In the genomic region with DNA sequence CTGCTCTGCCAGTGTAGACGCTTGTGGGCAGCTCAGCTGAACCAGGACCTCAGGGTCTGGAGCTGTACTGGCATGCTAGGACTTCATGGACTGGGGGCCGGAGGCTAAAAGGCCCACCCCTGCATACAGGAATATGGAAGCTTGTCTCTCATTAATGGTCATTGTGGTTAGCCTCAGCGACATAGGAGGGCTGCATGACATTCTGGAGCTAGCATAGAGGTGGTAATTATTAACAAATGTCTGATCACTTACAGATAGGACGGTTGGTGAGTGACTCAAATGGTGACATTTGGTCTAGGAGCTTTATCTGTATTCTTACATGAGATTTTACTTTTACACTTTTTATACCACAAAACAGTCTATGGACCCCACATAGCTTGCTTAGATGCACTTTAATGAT, we compare ENCODE assay signal across 14 mouse cellular contexts. TPM values are rescaled to one million over a fixed set of nuclear protein-coding genes. Genes with fewer than 3 reads are reported as not detected.
DNase-seq lines count a peak whose midpoint lies in the region; ATAC-seq and TF ChIP-seq lines count a peak whose summit lies in the region.
"Had no signal": no experiment of that assay in that cellular context is flagged by ENCODE, and none has a peak within 500 bp of the region (broad histone marks: within the 10 kb centered on the region; RNA-seq: fewer than 3 reads in every experiment).

No protein-coding gene starts in this region.

- H3K4me3 ChIP-seq in heart, embryonic 13.5 days: no peak overlapping the region
- H3K4me3 ChIP-seq in liver, embryonic 16.5 days (ENCODE audit: low read depth, low read length): no peak overlapping the region
- no peak overlapping the region for H3K4me3 ChIP-seq in limb, embryonic 13.5 days
- H3K4me3 ChIP-seq in thymus, adult 2 months (ENCODE audit: control insufficient read depth, insufficient read depth, low read length): no peak overlapping the region
- H3K4me3 ChIP-seq: heart, embryonic 10.5 days had no signal

- no peak for DNase-seq in heart, postnatal 10 days
- DNase-seq in liver: no peak
- peak; percentile 42 for DNase-seq in yolk sac, embryonic 10.5 days (ENCODE audit: low spot score)
- DNase-seq in frontal cortex, postnatal 36 days (ENCODE audit: low spot score in 2 of 2): no peak
- DNase-seq in thymus, adult 2 months: no peak
- DNase-seq: adrenal gland, postnatal 36 days; right cerebral cortex, postnatal 14 days had no signal

- H3K4me1 ChIP-seq in heart, embryonic 13.5 days: peaks cover 6% of the 10 kb centered on the region; the same call in 1 of the 2 replicates
- peaks cover 3% of the 10 kb centered on the region for H3K4me1 ChIP-seq in liver, embryonic 16.5 days (ENCODE audit: control insufficient read depth, low read depth, low read length)
- H3K4me1 ChIP-seq in limb, embryonic 13.5 days: peaks cover 63% of the 10 kb centered on the region
- H3K4me1 ChIP-seq in thymus, adult 2 months (replicated peaks; ENCODE audit: control insufficient read depth, insufficient read depth, low read length): peaks cover 6% of the 10 kb centered on the region
- H3K4me1 ChIP-seq: heart, embryonic 10.5 days had no signal

- TF ChIP-seq POLR2A in thymus, adult 2 months (IDR thresholded peaks at IDR 0.05; ENCODE audit: control insufficient read depth, extremely low read depth, insufficient read depth, low read length, poor library complexity): no peak

- peak overlapping the region; percentile 51 for H3K27ac ChIP-seq in heart, embryonic 13.5 days (replicated peaks)
- no peak overlapping the region for H3K27ac ChIP-seq in liver, embryonic 16.5 days (ENCODE audit: low read length)
- H3K27ac ChIP-seq in limb, embryonic 13.5 days: peak overlapping the region; percentile 78
- H3K27ac ChIP-seq in thymus, adult 2 months (ENCODE audit: control insufficient read depth, insufficient read depth, low read length): no peak overlapping the region

- whole genome bisulfite sequencing in heart, embryonic 13.5 days: 76% methylated on average over 4 of the region's 4 CpGs
- 62% methylated on average over 4 of the region's 4 CpGs for WGBS in liver, embryonic 16.5 days (ENCODE audit: insufficient replicate concordance)
- 47% methylated on average over 4 of the region's 4 CpGs for WGBS in limb, embryonic 13.5 days
- 96% methylated on average over 4 of the region's 4 CpGs for WGBS in thymus, adult 2 months

- H3K36me3 ChIP-seq in heart, embryonic 13.5 days: peaks cover 96% of the 10 kb centered on the region
- peaks cover 39% of the 10 kb centered on the region for H3K36me3 ChIP-seq in liver, embryonic 16.5 days (ENCODE audit: control insufficient read depth, insufficient read depth)
- H3K36me3 ChIP-seq in limb, embryonic 13.5 days: peaks cover 96% of the 10 kb centered on the region
- H3K36me3 ChIP-seq in thymus, adult 2 months (ENCODE audit: control insufficient read depth, insufficient read depth, low read length): peaks cover 22% of the 10 kb centered on the region

- no peak overlapping the region for H3K9ac ChIP-seq in heart, embryonic 13.5 days
- no peak overlapping the region for H3K9ac ChIP-seq in liver, embryonic 16.5 days (ENCODE audit: low read depth, low read length)
- H3K9ac ChIP-seq in limb, embryonic 13.5 days: no peak overlapping the region

- no peak overlapping the region for H3K4me2 ChIP-seq in heart, embryonic 13.5 days
- H3K4me2 ChIP-seq in liver, embryonic 16.5 days (ENCODE audit: low read depth, low read length): no peak overlapping the region
- no peak overlapping the region for H3K4me2 ChIP-seq in limb, embryonic 13.5 days (replicated peaks)

- no peaks in the 10 kb centered on the region for H3K27me3 ChIP-seq in heart, embryonic 13.5 days (replicated peaks)
- H3K27me3 ChIP-seq in liver, embryonic 16.5 days (ENCODE audit: control insufficient read depth, insufficient read depth, low read depth, low read length): no peaks in the 10 kb centered on the region
- H3K27me3 ChIP-seq in limb, embryonic 13.5 days: no peaks in the 10 kb centered on the region
- H3K27me3 ChIP-seq in thymus, adult 2 months (ENCODE audit: control insufficient read depth, insufficient read depth, low read length): no peaks in the 10 kb centered on the region

- intact Hi-C loops in heart, postnatal 10 days (cut with DNase I): no loop called here

- H3K9me3 ChIP-seq in heart, embryonic 13.5 days: peaks cover 10% of the 10 kb centered on the region
- peaks cover 4% of the 10 kb centered on the region for H3K9me3 ChIP-seq in liver, embryonic 16.5 days (replicated peaks; ENCODE audit: control insufficient read depth, low read length)
- H3K9me3 ChIP-seq in limb, embryonic 13.5 days: peaks cover 6% of the 10 kb centered on the region

- ATAC-seq in heart, embryonic 13.5 days (ENCODE audit: extremely low read depth, insufficient number of reproducible peaks, low FRiP score, low TSS enrichment): no peak
- ATAC-seq in liver, embryonic 16.5 days (ENCODE audit: low read depth): peak; percentile 33; the same call in 1 of the 2 replicates
- no peak for ATAC-seq in limb, embryonic 13.5 days (ENCODE audit: low FRiP score, low read depth)

- TF ChIP-seq CTCF in thymus, adult 2 months (IDR thresholded peaks at IDR 0.05; ENCODE audit: borderline replicate concordance, control insufficient read depth, extremely low read depth, insufficient read depth, low read length, poor library complexity): no peak

RNA-seq across cellular contexts. Expression of gene Adam30, which starts 54.3 kb away (rescaled TPM):
- polyA plus RNA-seq in heart, embryonic 13.5 days (2015; fragmentation: Nextera tagmentation; extraction: Ambion mirVana): not detected in 2 replicates
- total RNA-seq in heart, postnatal 10 days (2021): under 1 TPM in 1 of 2 experiments, not detected in 1; 0.10 TPM
- polyA plus RNA-seq in liver, embryonic 16.5 days (2015; fragmentation: Nextera tagmentation; extraction: Ambion mirVana): not detected in 2 replicates
- polyA plus RNA-seq in limb, embryonic 13.5 days (2015; fragmentation: Nextera tagmentation; extraction: Ambion mirVana): not detected in 2 replicates
- not detected in 2 replicates for polyA plus RNA-seq in thymus, adult 2 months (2012; rRNA removed)
- total RNA-seq: adrenal gland, postnatal 36 days; layer of hippocampus, postnatal 10 days had no signal
- polyA plus RNA-seq: heart, embryonic 10.5 days; lung, embryonic 16.5 days; stomach, embryonic 16.5 days had no signal

Comparison
In these comparisons a context has a peak if more than half of its experiments do, and no peak if none do; other contexts are left out.
1. H3K27ac ChIP-seq: peak in heart, embryonic 13.5 days (single experiment) and limb, embryonic 13.5 days (single experiment); none in liver, embryonic 16.5 days (single experiment) and thymus, adult 2 months (single experiment).